Mouse (Mus musculus): Measurements from ENCODE around the gene St7. TPM values are rescaled to one million over a fixed set of nuclear protein-coding genes. Genes with fewer than 3 reads are reported as not detected.

The St7 gene
- polyA plus RNA-seq, 1 experiment from 2014 or later = 39.3 TPM

DNA sequence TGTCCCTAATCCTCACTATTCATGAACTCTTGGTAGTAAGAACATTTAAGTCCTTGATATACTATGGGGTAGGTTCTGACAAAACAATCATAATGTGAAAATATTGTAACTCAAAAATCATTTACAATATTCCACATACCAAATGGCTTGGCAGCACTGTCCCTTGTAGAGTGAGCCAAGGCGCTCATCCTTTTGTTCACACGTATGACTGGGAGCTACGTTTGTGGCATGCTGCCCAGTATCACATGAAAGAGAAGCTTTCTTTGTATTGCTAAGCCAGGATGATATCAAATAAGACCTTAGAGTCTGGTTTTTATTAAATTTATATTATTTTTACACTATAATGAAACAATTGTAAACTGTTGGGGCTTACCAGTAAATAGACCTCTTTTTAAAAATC lies 281.7 kb downstream of the St7 start:
- H3K36me3 ChIP-seq (ENCODE audit: control insufficient read depth, insufficient read depth, low read length) = no peaks in the 10 kb centered on the region
- no peak overlapping the region for H3K4me2 ChIP-seq (ENCODE audit: low read depth, low read length)
- 56% methylated on average over 3 of the region's 3 CpGs for WGBS
- no peak overlapping the region for H3K27ac ChIP-seq (ENCODE audit: low read length)
- no peak for ATAC-seq (ENCODE audit: low read depth)
- no peaks in the 10 kb centered on the region for H3K4me1 ChIP-seq (replicated peaks; ENCODE audit: control insufficient read depth, insufficient read depth, low read length)
- H3K9ac ChIP-seq (ENCODE audit: low read length) = no peak overlapping the region
- H3K9me3 ChIP-seq (ENCODE audit: control insufficient read depth, low read length) = no peaks in the 10 kb centered on the region
- no peak overlapping the region for H3K4me3 ChIP-seq (ENCODE audit: low read length)
- no peaks in the 10 kb centered on the region for H3K27me3 ChIP-seq (ENCODE audit: control insufficient read depth, insufficient read depth, low read depth, low read length)

- Histone ChIP-seq H3K9me3 (ENCODE audit: control insufficient read depth, low read length) (no peaks in the 10 kb centered on the region), H3K4me3 (ENCODE audit: low read length) (no peak overlapping the region), H3K9ac (ENCODE audit: low read length) (no peak overlapping the region), H3K4me1 (replicated peaks; ENCODE audit: control insufficient read depth, insufficient read depth, low read length) (no peaks in the 10 kb centered on the region), H3K4me2 (ENCODE audit: low read depth, low read length) (no peak overlapping the region), H3K36me3 (ENCODE audit: control insufficient read depth, insufficient read depth, low read length) (no peaks in the 10 kb centered on the region), H3K27ac (ENCODE audit: low read length) (no peak overlapping the region), H3K27me3 (ENCODE audit: control insufficient read depth, insufficient read depth, low read depth, low read length) (no peaks in the 10 kb centered on the region)
- no peak for ATAC-seq (ENCODE audit: low read depth)
- WGBS = 50% methylated on average over 1 of the region's 1 CpGs
Measured at GRCm38 (mm10) chr6:17977165-17977564, 284.4 kb downstream of the St7 start.

DNA sequence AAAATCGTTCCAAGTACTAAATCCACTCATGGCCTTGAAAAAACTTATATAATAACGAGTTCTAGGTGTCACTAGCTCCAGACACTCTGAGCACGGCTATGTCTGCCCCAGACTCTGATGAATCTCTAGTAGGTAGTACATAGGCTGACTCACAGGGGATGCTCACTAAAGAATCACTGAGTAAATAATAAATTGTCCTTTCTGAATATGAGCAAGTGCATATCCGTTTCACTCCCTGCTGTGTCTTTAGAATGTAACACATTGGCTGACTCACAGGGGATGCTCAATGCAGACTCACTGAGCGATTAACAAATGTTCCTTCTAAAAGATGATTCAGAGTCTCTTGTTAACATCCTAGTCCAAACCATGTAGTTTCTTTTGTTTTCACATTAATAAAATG lies 285.6 kb downstream of the St7 start:
- Histone ChIP-seq H3K27me3 (ENCODE audit: control insufficient read depth, insufficient read depth, low read depth, low read length) (no peaks in the 10 kb centered on the region), H3K4me1 (replicated peaks; ENCODE audit: control insufficient read depth, insufficient read depth, low read length) (no peaks in the 10 kb centered on the region), H3K9ac (ENCODE audit: low read length) (no peak overlapping the region), H3K4me2 (ENCODE audit: low read depth, low read length) (no peak overlapping the region), H3K36me3 (ENCODE audit: control insufficient read depth, insufficient read depth, low read length) (no peaks in the 10 kb centered on the region; the same call in 1 of the 2 replicates), H3K27ac (ENCODE audit: low read length) (no peak overlapping the region), H3K4me3 (ENCODE audit: low read length) (no peak overlapping the region), H3K9me3 (ENCODE audit: control insufficient read depth, low read length) (no peaks in the 10 kb centered on the region)
- no peak for ATAC-seq (ENCODE audit: low read depth)
- 79% methylated on average over 5 of the region's 5 CpGs for WGBS

DNA sequence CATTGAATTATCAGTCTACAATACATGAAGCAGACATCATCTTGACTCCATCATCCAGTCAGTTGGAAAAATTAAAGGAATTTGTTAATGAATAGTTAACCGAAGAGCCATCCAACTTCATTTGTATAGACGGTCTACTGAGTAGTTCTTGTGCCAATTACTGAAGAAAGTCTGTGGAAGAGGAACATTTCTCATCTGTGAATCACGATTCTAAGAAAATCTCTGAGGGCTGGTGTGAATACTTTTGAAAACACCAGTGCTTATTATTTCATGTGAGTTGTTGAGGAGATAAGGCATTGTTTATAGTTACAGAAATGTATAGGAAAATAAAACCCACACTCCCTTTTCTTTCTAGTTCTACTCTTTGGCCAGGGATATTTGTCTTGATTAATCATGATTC lies 286.1 kb downstream of the St7 start:
- Histone ChIP-seq H3K36me3 (ENCODE audit: control insufficient read depth, insufficient read depth, low read length) (peaks cover 2% of the 10 kb centered on the region; the same call in 1 of the 2 replicates), H3K4me3 (ENCODE audit: low read length) (no peak overlapping the region), H3K27me3 (ENCODE audit: control insufficient read depth, insufficient read depth, low read depth, low read length) (no peaks in the 10 kb centered on the region), H3K4me2 (ENCODE audit: low read depth, low read length) (no peak overlapping the region), H3K9me3 (ENCODE audit: control insufficient read depth, low read length) (no peaks in the 10 kb centered on the region), H3K4me1 (replicated peaks; ENCODE audit: control insufficient read depth, insufficient read depth, low read length) (no peaks in the 10 kb centered on the region), H3K27ac (ENCODE audit: low read length) (no peak overlapping the region), H3K9ac (ENCODE audit: low read length) (no peak overlapping the region)
- no peak for ATAC-seq (ENCODE audit: low read depth)
- WGBS = 59% methylated on average over 3 of the region's 3 CpGs

- no peak overlapping the region for H3K4me3 ChIP-seq (ENCODE audit: low read length)
- peaks cover 2% of the 10 kb centered on the region; the same call in 1 of the 2 replicates for H3K36me3 ChIP-seq (ENCODE audit: control insufficient read depth, insufficient read depth, low read length)
- H3K27ac ChIP-seq (ENCODE audit: low read length) = no peak overlapping the region
- H3K9ac ChIP-seq (ENCODE audit: low read length) = no peak overlapping the region
- no peak for ATAC-seq (ENCODE audit: low read depth)
- H3K4me1 ChIP-seq (replicated peaks; ENCODE audit: control insufficient read depth, insufficient read depth, low read length) = no peaks in the 10 kb centered on the region
- no peak overlapping the region for H3K4me2 ChIP-seq (ENCODE audit: low read depth, low read length)
- WGBS = 76% methylated on average over 1 of the region's 1 CpGs
- no peaks in the 10 kb centered on the region for H3K27me3 ChIP-seq (ENCODE audit: control insufficient read depth, insufficient read depth, low read depth, low read length)
- H3K9me3 ChIP-seq (ENCODE audit: control insufficient read depth, low read length) = no peaks in the 10 kb centered on the region
Measured at GRCm38 (mm10) chr6:17979361-17979760, 286.6 kb downstream of the St7 start.

DNA sequence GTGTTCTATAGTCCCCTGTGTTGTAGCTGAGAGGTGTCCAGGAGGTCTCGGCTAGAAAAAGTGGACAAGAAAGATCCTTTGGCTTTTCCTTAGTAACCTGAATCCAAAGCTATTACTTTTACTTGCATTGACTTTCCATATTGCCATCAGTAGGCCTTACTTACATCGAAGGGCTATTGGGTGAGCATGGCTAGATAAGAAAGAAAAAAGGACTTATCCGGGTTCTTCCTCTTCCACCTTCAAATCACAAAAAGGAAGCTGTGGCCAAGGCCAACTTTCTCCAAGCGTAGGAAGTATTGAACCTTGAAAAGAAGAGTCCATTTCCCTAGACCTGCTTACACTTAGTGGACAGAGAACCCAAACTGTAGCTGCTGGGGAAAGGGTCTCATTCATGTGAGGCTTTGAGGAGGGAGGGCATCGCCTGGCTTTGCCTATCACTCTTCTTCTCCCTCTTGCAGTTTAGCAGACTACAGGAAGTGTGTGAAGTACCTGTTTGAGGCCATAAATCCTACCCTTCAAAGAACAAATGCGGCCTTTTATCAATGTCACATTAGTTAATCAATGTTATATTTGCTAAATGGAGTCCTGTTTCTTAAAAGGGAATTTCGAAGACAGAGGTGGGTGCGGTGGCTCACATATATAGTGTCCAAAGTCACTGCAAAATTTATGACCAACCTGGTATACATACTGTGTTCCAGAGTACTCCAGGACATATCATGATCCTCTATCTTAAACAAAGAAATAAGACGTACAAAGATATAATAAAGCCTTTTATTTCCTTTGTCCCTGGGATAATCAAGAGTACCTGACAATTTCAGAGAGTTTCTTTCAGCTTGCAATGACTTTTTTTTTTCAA lies 297.7 kb downstream of the St7 start:
- H3K27ac ChIP-seq (ENCODE audit: low read length) = no peak overlapping the region
- H3K9me3 ChIP-seq (ENCODE audit: control insufficient read depth, low read length) = no peaks in the 10 kb centered on the region
- H3K4me3 ChIP-seq (ENCODE audit: low read length) = no peak overlapping the region
- H3K27me3 ChIP-seq (ENCODE audit: control insufficient read depth, insufficient read depth, low read depth, low read length) = no peaks in the 10 kb centered on the region
- no peak overlapping the region for H3K9ac ChIP-seq (ENCODE audit: low read length)
- H3K4me1 ChIP-seq (replicated peaks; ENCODE audit: control insufficient read depth, insufficient read depth, low read length) = no peaks in the 10 kb centered on the region; the same call in 1 of the 2 replicates
- ATAC-seq (ENCODE audit: low read depth) = no peak
- peaks cover 2% of the 10 kb centered on the region; the same call in 1 of the 2 replicates for H3K36me3 ChIP-seq (ENCODE audit: control insufficient read depth, insufficient read depth, low read length)
- no peak overlapping the region for H3K4me2 ChIP-seq (ENCODE audit: low read depth, low read length)
- 85% methylated on average over 9 of the region's 9 CpGs for WGBS

DNA sequence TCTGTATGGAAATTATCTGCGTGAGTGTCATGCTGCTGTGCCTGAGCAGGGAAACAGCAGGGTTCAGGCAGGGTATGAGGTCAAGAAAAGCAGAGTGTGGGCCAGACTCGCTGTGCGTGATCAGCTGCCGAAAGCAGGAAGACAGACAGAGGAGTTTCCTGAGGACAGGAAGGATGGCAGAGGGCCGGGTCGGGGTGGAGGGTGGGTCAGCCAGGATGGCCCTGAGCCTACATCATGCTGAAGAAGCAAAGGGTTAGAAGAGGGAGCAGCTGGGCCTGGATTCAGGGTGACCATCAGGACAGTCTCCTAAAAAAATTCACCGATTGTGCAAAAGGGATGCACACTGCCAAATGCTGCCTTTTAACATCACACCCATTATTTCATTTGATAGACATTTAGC lies 298.9 kb downstream of the St7 start:
- no peak overlapping the region for H3K27ac ChIP-seq (ENCODE audit: low read length)
- no peaks in the 10 kb centered on the region; the same call in 1 of the 2 replicates for H3K4me1 ChIP-seq (replicated peaks; ENCODE audit: control insufficient read depth, insufficient read depth, low read length)
- 40% methylated on average over 7 of the region's 7 CpGs for WGBS
- no peaks in the 10 kb centered on the region for H3K9me3 ChIP-seq (ENCODE audit: control insufficient read depth, low read length)
- H3K4me2 ChIP-seq (ENCODE audit: low read depth, low read length) = no peak overlapping the region
- H3K27me3 ChIP-seq (ENCODE audit: control insufficient read depth, insufficient read depth, low read depth, low read length) = no peaks in the 10 kb centered on the region
- peaks cover under 1% of the 10 kb centered on the region; the same call in 1 of the 2 replicates for H3K36me3 ChIP-seq (ENCODE audit: control insufficient read depth, insufficient read depth, low read length)
- peak; percentile 96 for ATAC-seq (ENCODE audit: low read depth)
- no peak overlapping the region for H3K4me3 ChIP-seq (ENCODE audit: low read length)
- no peak overlapping the region for H3K9ac ChIP-seq (ENCODE audit: low read length)

Other genes with a start within 250 kb of the St7 start
- 8.3 TPM in 2 replicates for gene Met, start 229.1 kb upstream of the St7 start, polyA plus RNA-seq (2015; fragmentation: Nextera tagmentation; extraction: Ambion mirVana)
- 241 and 242 TPM in 2 replicates for gene Capza2, start 56.7 kb upstream of the St7 start, polyA plus RNA-seq (2015; fragmentation: Nextera tagmentation; extraction: Ambion mirVana)

Data from lung, embryonic 16.5 days (tissue).